ENCODE assay signal across 13 mouse cellular contexts in genomic region chr5:113829566-113830291, GRCm38 (mm10). TPM values are rescaled to one million over a fixed set of nuclear protein-coding genes. Genes with fewer than 3 reads are reported as not detected.
DNase-seq lines count a peak whose midpoint lies in the region; ATAC-seq and TF ChIP-seq lines count a peak whose summit lies in the region.
"Had no signal": no experiment of that assay in that cellular context is flagged by ENCODE, and none has a peak within 500 bp of the region (broad histone marks: within the 10 kb centered on the region; RNA-seq: fewer than 3 reads in every experiment).

No protein-coding gene starts in this region.

- no peaks in the 10 kb centered on the region for H3K36me3 ChIP-seq in heart, embryonic 13.5 days
- H3K36me3 ChIP-seq in stomach, embryonic 15.5 days = no peaks in the 10 kb centered on the region
- no peaks in the 10 kb centered on the region for H3K36me3 ChIP-seq in stomach, postnatal 0 days (ENCODE audit: control insufficient read depth, insufficient read depth, low read length)
- no peaks in the 10 kb centered on the region for H3K36me3 ChIP-seq in liver, embryonic 12.5 days
- no peaks in the 10 kb centered on the region for H3K36me3 ChIP-seq in small intestine, adult 2 months (ENCODE audit: control insufficient read depth, insufficient read depth, low read length)
- H3K36me3 ChIP-seq: hindbrain, embryonic 15.5 days; midbrain, embryonic 15.5 days had no signal

- H3K9me3 ChIP-seq in heart, embryonic 13.5 days = no peaks in the 10 kb centered on the region
- H3K9me3 ChIP-seq in stomach, embryonic 15.5 days = no peaks in the 10 kb centered on the region
- H3K9me3 ChIP-seq in stomach, postnatal 0 days (ENCODE audit: control insufficient read depth, low read length) = no peaks in the 10 kb centered on the region
- H3K9me3 ChIP-seq in liver, embryonic 12.5 days (replicated peaks) = no peaks in the 10 kb centered on the region
- H3K9me3 ChIP-seq: hindbrain, embryonic 15.5 days; midbrain, embryonic 15.5 days had no signal

- intact Hi-C loops in left cerebral cortex, postnatal 14 days (cut with DNase I) = no loop called here

- TF ChIP-seq CTCF in stomach, postnatal 0 days (IDR thresholded peaks at IDR 0.05; ENCODE audit: low read depth) = no peak
- TF ChIP-seq CTCF in small intestine, adult 2 months (IDR thresholded peaks at IDR 0.05; ENCODE audit: extremely low read depth, insufficient read length, insufficient replicate concordance, low read depth, low read length) = no peak

- no peak overlapping the region for H3K4me2 ChIP-seq in heart, embryonic 13.5 days
- no peak overlapping the region for H3K4me2 ChIP-seq in stomach, embryonic 15.5 days
- H3K4me2 ChIP-seq in stomach, postnatal 0 days (replicated peaks; ENCODE audit: low read depth) = no peak overlapping the region
- H3K4me2 ChIP-seq in liver, embryonic 12.5 days = peak overlapping the region; percentile 62
- H3K4me2 ChIP-seq: hindbrain, embryonic 15.5 days; midbrain, embryonic 15.5 days had no signal

- ATAC-seq in heart, embryonic 13.5 days (ENCODE audit: extremely low read depth, insufficient number of reproducible peaks, low FRiP score, low TSS enrichment) = no peak
- no peak for ATAC-seq in stomach, embryonic 15.5 days (ENCODE audit: insufficient read depth, low FRiP score, low read depth)
- no peak for ATAC-seq in stomach, postnatal 0 days (ENCODE audit: low FRiP score, low TSS enrichment)
- peak; percentile 19 for ATAC-seq in liver, embryonic 12.5 days
- ATAC-seq: midbrain, embryonic 15.5 days had no signal

- no peak for TF ChIP-seq POLR2A in small intestine, adult 2 months (IDR thresholded peaks at IDR 0.05; ENCODE audit: low read depth, low read length)

- H3K27me3 ChIP-seq in heart, embryonic 13.5 days (replicated peaks) = peaks cover 8% of the 10 kb centered on the region; the same call in 1 of the 2 replicates
- H3K27me3 ChIP-seq in stomach, embryonic 15.5 days (replicated peaks) = no peaks in the 10 kb centered on the region
- no peaks in the 10 kb centered on the region for H3K27me3 ChIP-seq in stomach, postnatal 0 days (ENCODE audit: control insufficient read depth, insufficient read depth, low read length)
- 0 out of 2 replicates have a peak, but pooled peaks cover 6% of the 10 kb centered on the region for H3K27me3 ChIP-seq in liver, embryonic 12.5 days (replicated peaks)
- no peaks in the 10 kb centered on the region for H3K27me3 ChIP-seq in small intestine, adult 2 months (ENCODE audit: control insufficient read depth, insufficient read depth, low read length)
- H3K27me3 ChIP-seq: hindbrain, embryonic 15.5 days; midbrain, embryonic 15.5 days had no signal

- no peak for DNase-seq in heart, adult 8-10 months (ENCODE audit: low spot score)
- no peak for DNase-seq in stomach, postnatal 0 days (ENCODE audit: low spot score)
- no peak for DNase-seq in kidney, adult 11 months
- DNase-seq in left cerebral cortex, postnatal 14 days (ENCODE audit: low spot score in 2 of 2) = no peak
- DNase-seq: adrenal gland, postnatal 10 days; cerebellum, adult 11 months had no signal

- no peak overlapping the region for H3K4me3 ChIP-seq in heart, embryonic 13.5 days
- H3K4me3 ChIP-seq in stomach, embryonic 15.5 days (replicated peaks) = 0 out of 2 replicates have a peak overlapping the region, but pooled peaks have one; percentile 11
- no peak overlapping the region for H3K4me3 ChIP-seq in stomach, postnatal 0 days (ENCODE audit: low read depth, low read length)
- H3K4me3 ChIP-seq in liver, embryonic 12.5 days = peak overlapping the region; percentile 36
- peak overlapping the region; percentile 56 for H3K4me3 ChIP-seq in small intestine, adult 2 months (ENCODE audit: low read depth, low read length)
- H3K4me3 ChIP-seq: hindbrain, embryonic 15.5 days; midbrain, embryonic 15.5 days had no signal

- no peak for TF ChIP-seq EP300 in stomach, postnatal 0 days (optimal IDR thresholded peaks at IDR 0.05)

- 67% methylated on average over 7 of the region's 7 CpGs for WGBS in heart, embryonic 13.5 days
- 74% methylated on average over 7 of the region's 7 CpGs for WGBS in stomach, embryonic 15.5 days
- WGBS in stomach, postnatal 0 days = 69% methylated on average over 7 of the region's 7 CpGs
- 46% methylated on average over 7 of the region's 7 CpGs for WGBS in liver, embryonic 12.5 days (ENCODE audit: insufficient replicate concordance)
- 53% methylated on average over 7 of the region's 7 CpGs for WGBS in small intestine, adult 2 months

- no peak overlapping the region for H3K27ac ChIP-seq in heart, embryonic 13.5 days (replicated peaks)
- H3K27ac ChIP-seq in stomach, embryonic 15.5 days = no peak overlapping the region
- H3K27ac ChIP-seq in stomach, postnatal 0 days (replicated peaks) = no peak overlapping the region
- peak overlapping the region; percentile 56 for H3K27ac ChIP-seq in liver, embryonic 12.5 days
- peak overlapping the region; percentile 77 for H3K27ac ChIP-seq in small intestine, adult 2 months (ENCODE audit: insufficient read depth, low read depth, low read length)
- H3K27ac ChIP-seq: hindbrain, embryonic 15.5 days; kidney, postnatal 0 days; midbrain, embryonic 15.5 days had no signal

- H3K4me1 ChIP-seq in heart, embryonic 13.5 days = no peaks in the 10 kb centered on the region
- H3K4me1 ChIP-seq in stomach, embryonic 15.5 days = no peaks in the 10 kb centered on the region
- H3K4me1 ChIP-seq in stomach, postnatal 0 days (replicated peaks; ENCODE audit: control insufficient read depth, insufficient read depth) = no peaks in the 10 kb centered on the region
- H3K4me1 ChIP-seq in liver, embryonic 12.5 days = peaks cover 49% of the 10 kb centered on the region
- no peaks in the 10 kb centered on the region; the same call in 1 of the 2 replicates for H3K4me1 ChIP-seq in small intestine, adult 2 months (ENCODE audit: control insufficient read depth, insufficient read depth, insufficient read length, low read length)
- H3K4me1 ChIP-seq: hindbrain, embryonic 15.5 days; midbrain, embryonic 15.5 days had no signal

- 0 out of 2 replicates have a peak overlapping the region, but pooled peaks have one; percentile 10 for H3K9ac ChIP-seq in heart, embryonic 13.5 days
- no peak overlapping the region for H3K9ac ChIP-seq in stomach, embryonic 15.5 days
- no peak overlapping the region for H3K9ac ChIP-seq in stomach, postnatal 0 days (ENCODE audit: low read length)
- H3K9ac ChIP-seq in liver, embryonic 12.5 days = peak overlapping the region; percentile 48
- H3K9ac ChIP-seq: hindbrain, embryonic 15.5 days; midbrain, embryonic 15.5 days had no signal

RNA-seq across cellular contexts. Expression of gene Selplg, which starts 2.7 kb away (rescaled TPM):
- polyA plus RNA-seq in heart, embryonic 13.5 days (2015; fragmentation: Nextera tagmentation; extraction: Ambion mirVana) = 1.2 and 1.3 TPM in 2 replicates
- 10 to 100 TPM in 1 of 4 experiments, 1 to 10 TPM in 3; 1.8 to 10.3 (median 2.6) TPM for total RNA-seq in heart, adult 8-10 months (2022)
- 5.8 and 7.5 TPM in 2 replicates for polyA plus RNA-seq in stomach, embryonic 15.5 days (2015; fragmentation: Nextera tagmentation; extraction: Ambion mirVana)
- 2.0 and 2.6 TPM in 2 replicates for polyA plus RNA-seq in stomach, postnatal 0 days (2015; fragmentation: Nextera tagmentation; extraction: Ambion mirVana)
- 10.8 and 11.6 TPM in 2 replicates for polyA plus RNA-seq in liver, embryonic 12.5 days (2016; fragmentation: Nextera tagmentation; extraction: Ambion mirVana)
- 31.5 and 52.3 TPM in 2 replicates for polyA plus RNA-seq in small intestine, adult 2 months (2012; rRNA removed)
- 10 to 100 TPM; 25.9 to 27.2 TPM for total RNA-seq in left cerebral cortex, postnatal 14 days (2021)

RNA-seq across cellular contexts. Expression of gene Tmem119, which starts 29.4 kb away (rescaled TPM):
- polyA plus RNA-seq in heart, embryonic 13.5 days (2015; fragmentation: Nextera tagmentation; extraction: Ambion mirVana) = 13.3 and 15.8 TPM in 2 replicates
- 1 to 10 TPM; 2.0 to 4.6 (median 2.7) TPM for total RNA-seq in heart, adult 8-10 months (2022)
- 60.6 and 64.4 TPM in 2 replicates for polyA plus RNA-seq in stomach, embryonic 15.5 days (2015; fragmentation: Nextera tagmentation; extraction: Ambion mirVana)
- 35.3 and 36.6 TPM in 2 replicates for polyA plus RNA-seq in stomach, postnatal 0 days (2015; fragmentation: Nextera tagmentation; extraction: Ambion mirVana)
- 7.2 and 9.8 TPM in 2 replicates for polyA plus RNA-seq in liver, embryonic 12.5 days (2016; fragmentation: Nextera tagmentation; extraction: Ambion mirVana)
- polyA plus RNA-seq in small intestine, adult 2 months (2012; rRNA removed) = 10.1 and 13.5 TPM in 2 replicates
- 10 to 100 TPM; 19.4 to 24.7 TPM for total RNA-seq in left cerebral cortex, postnatal 14 days (2021)

RNA-seq across cellular contexts. Expression of gene Iscu, which starts 57.2 kb away (rescaled TPM):
- 99.6 and 102 TPM in 2 replicates for polyA plus RNA-seq in heart, embryonic 13.5 days (2015; fragmentation: Nextera tagmentation; extraction: Ambion mirVana)
- 100 to 1,000 TPM; 195 to 224 (median 212) TPM for total RNA-seq in heart, adult 8-10 months (2022)
- 111 and 112 TPM in 2 replicates for polyA plus RNA-seq in stomach, embryonic 15.5 days (2015; fragmentation: Nextera tagmentation; extraction: Ambion mirVana)
- 154 and 166 TPM in 2 replicates for polyA plus RNA-seq in stomach, postnatal 0 days (2015; fragmentation: Nextera tagmentation; extraction: Ambion mirVana)
- 109 and 112 TPM in 2 replicates for polyA plus RNA-seq in liver, embryonic 12.5 days (2016; fragmentation: Nextera tagmentation; extraction: Ambion mirVana)
- 31.2 and 57.5 TPM in 2 replicates for polyA plus RNA-seq in small intestine, adult 2 months (2012; rRNA removed)
- 10 to 100 TPM; 90.4 to 97.0 TPM for total RNA-seq in left cerebral cortex, postnatal 14 days (2021)

RNA-seq across cellular contexts. Expression of gene Sart3, which starts 57.4 kb away (rescaled TPM):
- 32.0 and 34.5 TPM in 2 replicates for polyA plus RNA-seq in heart, embryonic 13.5 days (2015; fragmentation: Nextera tagmentation; extraction: Ambion mirVana)
- total RNA-seq in heart, adult 8-10 months (2022) = 10 to 100 TPM; 11.2 to 12.6 (median 12.2) TPM
- polyA plus RNA-seq in stomach, embryonic 15.5 days (2015; fragmentation: Nextera tagmentation; extraction: Ambion mirVana) = 43.5 and 45.8 TPM in 2 replicates
- polyA plus RNA-seq in stomach, postnatal 0 days (2015; fragmentation: Nextera tagmentation; extraction: Ambion mirVana) = 10.4 and 11.2 TPM in 2 replicates
- 39.9 and 40.4 TPM in 2 replicates for polyA plus RNA-seq in liver, embryonic 12.5 days (2016; fragmentation: Nextera tagmentation; extraction: Ambion mirVana)
- 9.3 and 10.7 TPM in 2 replicates for polyA plus RNA-seq in small intestine, adult 2 months (2012; rRNA removed)
- 10 to 100 TPM; 30.3 to 32.1 TPM for total RNA-seq in left cerebral cortex, postnatal 14 days (2021)

Comparison
In these comparisons a context has a peak if more than half of its experiments do, and no peak if none do; other contexts are left out.
1. H3K4me3 ChIP-seq: peak in stomach, embryonic 15.5 days (single experiment), liver, embryonic 12.5 days (single experiment) and small intestine, adult 2 months (single experiment); none in heart, embryonic 13.5 days (single experiment) and stomach, postnatal 0 days (single experiment).
2. H3K27ac ChIP-seq: peak in liver, embryonic 12.5 days (single experiment) and small intestine, adult 2 months (single experiment); none in heart, embryonic 13.5 days (single experiment), stomach, embryonic 15.5 days (single experiment) and stomach, postnatal 0 days (single experiment).
3. H3K9ac ChIP-seq: peak in heart, embryonic 13.5 days (single experiment) and liver, embryonic 12.5 days (single experiment); none in stomach, embryonic 15.5 days (single experiment) and stomach, postnatal 0 days (single experiment).